Mouse (Mus musculus): ENCODE results near the gene Gm6509.
"Not testable (repeated sequence)": the region's sequence is repeated elsewhere in the genome, so short reads cannot be mapped to it uniquely, and the experiment has no call there.

Gm6509 gene

DNA sequence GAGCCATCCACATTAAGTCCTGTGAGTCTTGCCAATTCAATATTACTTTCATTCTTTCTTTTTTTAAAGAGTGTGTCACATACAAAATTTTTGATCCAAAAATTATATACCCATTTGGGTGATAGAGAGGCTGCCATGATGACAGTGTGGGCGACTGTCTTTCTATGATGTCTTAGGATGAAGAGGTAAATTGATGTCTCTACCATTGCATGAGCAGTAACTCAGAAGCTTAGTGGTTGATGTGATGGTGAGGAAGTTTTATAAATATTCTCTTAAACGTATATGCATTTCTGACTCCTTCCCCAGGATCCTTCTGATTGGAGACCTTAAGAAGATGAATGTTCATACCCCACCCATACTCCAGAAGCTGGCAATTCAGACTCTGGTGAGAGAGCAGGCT is at the start of gene Gm6509:
Gene Gm6509, plus strand, starts transcription at position 301 of the 400 bp plus-strand sequence.
- not testable (repeated sequence) for DNase-seq

DNA sequence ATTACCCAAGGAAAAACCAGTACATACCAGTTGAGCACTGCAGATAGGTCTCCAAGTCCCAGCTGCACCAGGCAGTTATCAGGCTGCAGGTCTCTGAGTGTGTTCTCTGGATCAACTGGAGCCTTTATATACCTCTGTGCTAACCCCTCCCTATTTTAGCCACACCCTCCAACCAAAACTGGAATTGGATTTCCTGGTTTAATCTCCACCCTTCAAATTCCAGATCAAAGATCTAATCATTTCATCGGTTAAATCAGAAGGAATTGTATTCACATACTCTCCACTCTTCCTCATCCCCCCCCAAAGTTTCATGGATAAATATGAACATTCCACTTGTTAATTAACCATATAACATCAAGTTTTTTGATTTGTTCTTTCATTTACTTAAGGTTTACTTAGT is 7.5 kb upstream of the Gm6509 start, which contains the start of gene Gm3147:
Gene Gm3147, minus strand, starts transcription at position 101 of the 400 bp plus-strand sequence.
- not testable (repeated sequence) for DNase-seq

DNA sequence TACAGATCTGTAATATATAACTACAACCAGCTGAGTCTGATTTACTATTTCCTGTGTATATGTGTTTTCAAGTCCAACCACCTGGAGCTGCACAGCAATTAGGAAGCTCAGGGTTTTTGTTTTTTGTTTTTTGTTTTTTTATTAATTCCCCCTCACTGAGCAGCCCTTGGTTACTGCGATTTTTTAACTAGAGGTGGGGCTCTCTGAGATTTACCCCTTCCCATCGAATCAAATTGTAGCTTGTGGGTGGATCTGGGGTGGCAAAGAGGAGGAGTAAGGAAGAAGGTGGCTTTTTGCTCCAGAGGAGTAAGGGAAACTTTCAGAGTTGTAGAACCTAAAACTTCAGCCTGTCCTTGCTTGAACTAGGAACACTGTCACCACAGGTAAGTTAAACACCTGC is 24.3 kb downstream of the Gm6509 start, which contains the start of gene Gm6205:
Gene Gm6205, plus strand, starts transcription at position 301 of the 400 bp plus-strand sequence.
- not testable (repeated sequence) for DNase-seq

Data from cerebellum, adult 18-20 months (tissue).